Mouse (Mus musculus) adrenal gland (tissue): ENCODE results near the gene Gm29666.

Experiments
- intact Hi-C: fragments of 180-260 bp; cut with DNase I; formaldehyde crosslinking; loops from one replicate; pipeline ENCODE4 v1.15.1; 2025
- long read RNA-seq, 2 experiments: library from polyadenylated mRNA; unstranded; transcript quantifications; one replicate each; pipeline ENCODE4 v2.0.0; 2020; ENCODE audit warnings: borderline replicate concordance in 1 of 2; ENCODE audit not compliant: insufficient replicate concordance in 1 of 2

Gm29666 gene
- long read RNA-seq, experiment 1, result 0 reads
- long read RNA-seq, experiment 2, result 0 reads

GRCm38 (mm10) chr15:84919938-84920337 lies at the start of gene Gm29666:
Gene Gm29666, minus strand, starts transcription at chr15:84920038.
- intact Hi-C loops, result no loop called here

GRCm38 (mm10) chr15:84968534-84968933 lies 48.7 kb upstream of the Gm29666 start:
- intact Hi-C loops, result no loop called here

GRCm38 (mm10) chr15:84965575-84966360 lies 45.9 kb upstream of the Gm29666 start:
- intact Hi-C loops, result no loop called here

- intact Hi-C loops, result no loop called here
These were observed 44.9 kb upstream of the Gm29666 start for GRCm38 (mm10) chr15:84964771-84965170.

DNA sequence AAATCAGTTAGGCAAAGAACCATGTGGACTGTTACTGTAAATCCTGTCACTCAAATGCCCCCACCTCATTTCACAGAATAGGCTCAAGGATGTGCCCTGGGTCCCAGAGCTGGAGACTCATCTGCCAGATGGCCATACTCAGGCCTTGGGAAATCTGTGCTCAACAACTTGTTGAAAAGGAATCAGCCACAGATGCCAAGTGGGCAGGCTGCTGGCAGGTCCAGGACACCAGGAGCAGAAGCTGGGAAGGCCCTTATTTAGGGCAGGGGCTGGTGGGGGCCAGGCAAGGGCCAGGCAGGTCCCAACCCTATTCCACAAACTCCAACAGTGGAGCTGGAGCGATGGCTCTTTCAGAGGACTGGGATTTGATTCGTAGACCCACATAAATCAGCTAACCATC lies 42.7 kb upstream of the Gm29666 start:
- intact Hi-C loops, result no loop called here

GRCm38 (mm10) chr15:84960692-84961091 lies 40.9 kb upstream of the Gm29666 start:
- intact Hi-C loops, result no loop called here

DNA sequence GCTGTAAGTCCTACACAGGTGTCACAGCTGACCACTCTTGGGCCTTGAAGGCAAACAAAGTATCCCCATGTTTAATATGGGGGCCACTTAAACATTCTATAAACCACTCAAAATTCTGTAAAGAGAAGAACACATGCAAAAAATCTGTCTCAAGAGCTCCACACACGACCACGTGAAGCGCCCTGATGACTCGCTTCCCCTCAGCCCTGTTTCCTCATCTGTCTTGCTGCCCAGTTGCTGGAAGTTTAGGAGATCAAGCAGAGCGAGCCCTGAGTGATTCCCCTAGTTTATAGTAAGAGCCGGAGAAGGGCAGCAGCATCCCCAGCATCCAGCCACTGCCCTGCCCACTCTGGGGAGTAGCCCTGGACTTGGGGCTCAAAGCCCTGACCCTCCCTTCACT lies 40.1 kb upstream of the Gm29666 start:
- intact Hi-C loops, result no loop called here

GRCm38 (mm10) chr15:84958331-84958730 lies 38.5 kb upstream of the Gm29666 start:
- intact Hi-C loops, result no loop called here

DNA sequence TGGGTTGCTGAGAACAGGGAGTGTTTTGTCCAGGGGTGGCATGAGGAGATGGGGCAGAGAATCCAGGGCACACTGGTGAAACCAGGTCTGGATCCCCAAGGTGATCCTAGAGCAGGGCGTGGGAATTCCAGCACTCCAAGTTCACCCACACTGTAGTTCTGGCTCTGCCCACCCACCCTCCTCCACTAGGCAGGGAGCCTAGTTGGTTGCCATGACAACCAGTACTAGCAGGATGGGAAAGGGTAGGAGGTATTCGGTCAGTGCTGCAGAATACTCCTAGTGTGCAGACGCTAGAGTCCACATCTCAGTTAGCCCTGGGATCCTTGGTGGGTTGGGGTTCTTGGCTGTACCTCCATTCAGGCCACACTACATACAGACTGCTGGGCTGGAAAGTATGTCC lies 38.0 kb upstream of the Gm29666 start:
- intact Hi-C loops, result no loop called here

- intact Hi-C loops, result no loop called here
These were observed 33.4 kb upstream of the Gm29666 start for GRCm38 (mm10) chr15:84953259-84953658.

GRCm38 (mm10) chr15:84950053-84950452 lies 30.2 kb upstream of the Gm29666 start:
- intact Hi-C loops, result no loop called here

- intact Hi-C loops, result no loop called here
These were observed 29.2 kb upstream of the Gm29666 start for GRCm38 (mm10) chr15:84948990-84949389.

DNA sequence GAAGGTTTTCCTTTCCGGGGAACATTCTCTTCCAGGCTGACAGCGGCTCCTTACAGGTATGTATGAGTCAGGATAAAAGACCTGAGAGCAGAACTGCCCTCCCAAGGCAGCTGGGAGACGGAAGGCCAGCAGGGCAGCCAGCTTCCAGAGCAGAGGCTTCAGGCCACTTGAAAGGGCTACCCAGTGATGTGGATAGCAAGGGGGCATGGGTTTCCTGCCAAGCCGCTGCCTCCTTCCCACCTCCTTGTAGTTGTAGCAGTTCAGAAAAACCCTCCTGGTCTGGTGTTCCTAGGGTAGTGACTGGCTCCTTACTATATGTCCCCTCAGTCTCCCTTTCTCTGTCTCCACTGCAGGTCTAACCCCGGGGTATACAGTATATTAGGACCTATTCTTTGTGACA lies 24.5 kb upstream of the Gm29666 start:
- intact Hi-C loops, result no loop called here

DNA sequence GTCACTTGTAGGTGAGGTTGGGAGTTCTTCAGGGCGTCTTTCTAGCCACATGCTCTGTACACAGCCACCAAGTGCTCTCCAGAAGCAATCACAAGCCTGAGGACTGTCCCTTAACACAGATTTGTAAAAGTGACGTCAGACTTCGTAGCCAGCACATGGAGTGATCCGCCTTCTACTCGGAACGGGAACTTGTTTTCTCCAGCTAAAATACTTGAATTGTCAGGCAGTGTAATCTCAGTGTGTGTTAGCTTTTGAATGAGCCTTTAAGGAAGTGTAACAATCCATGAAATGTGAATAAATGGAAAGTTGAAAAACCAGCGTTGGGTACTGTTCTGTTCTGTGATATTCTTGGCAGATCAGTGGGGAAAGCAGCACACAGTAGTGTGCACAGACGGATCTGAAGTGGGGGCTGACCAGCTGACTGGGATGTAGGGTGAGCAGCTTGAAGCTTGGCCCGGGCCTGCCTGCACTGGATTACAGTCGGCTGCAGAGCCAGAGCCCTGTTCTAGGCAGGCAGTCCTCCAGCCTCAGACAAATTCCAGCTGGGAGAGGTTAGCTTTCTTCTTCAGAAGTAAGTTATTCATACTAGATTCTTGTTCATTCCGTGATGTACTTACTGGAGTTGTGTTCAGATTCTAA lies 22.9 kb upstream of the Gm29666 start:
- intact Hi-C loops, result no loop called here

GRCm38 (mm10) chr15:84940102-84940501 lies 20.3 kb upstream of the Gm29666 start:
- intact Hi-C loops, result no loop called here

- intact Hi-C loops, result loop anchor here (10.0 kb wide), 1 partner anchor 140 kb away; no protein-coding TSS in a partner anchor
These were observed 15.1 kb upstream of the Gm29666 start for GRCm38 (mm10) chr15:84934901-84935300.

DNA sequence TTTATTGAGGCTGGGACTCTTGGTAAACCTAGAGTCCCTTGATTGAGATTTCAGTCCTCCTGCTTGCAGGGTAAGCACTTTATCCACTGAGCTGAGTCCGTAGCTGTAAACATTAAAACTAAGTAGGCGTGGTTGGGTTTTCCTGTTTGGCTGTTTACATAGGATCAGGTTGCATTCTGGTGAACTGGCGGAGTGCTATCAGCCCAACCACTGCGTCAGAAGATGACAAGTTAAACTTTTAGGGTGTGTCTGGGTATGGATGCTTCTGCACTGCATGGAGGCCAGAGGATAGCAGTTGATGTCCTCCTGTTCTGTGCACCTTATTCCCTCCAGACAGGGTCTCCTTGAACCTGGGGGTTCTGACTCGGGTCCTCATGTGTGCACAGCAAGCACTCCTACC lies 12.5 kb upstream of the Gm29666 start:
- intact Hi-C loops, result loop anchor here (10.0 kb wide), 1 partner anchor 142 kb away; no protein-coding TSS in a partner anchor

GRCm38 (mm10) chr15:84925495-84926018 lies 5.7 kb upstream of the Gm29666 start:
- intact Hi-C loops, result loop anchor here (5.0 kb wide), 1 partner anchor 62 kb away; the partner anchor contains the start of gene 5031439G07Rik

- intact Hi-C loops, result loop anchor here (5.0 kb wide), 1 partner anchor 62 kb away; the partner anchor contains the start of gene 5031439G07Rik
These were observed 5.0 kb upstream of the Gm29666 start for GRCm38 (mm10) chr15:84924781-84925315.

GRCm38 (mm10) chr15:84923508-84924181 lies 3.8 kb upstream of the Gm29666 start:
- intact Hi-C loops, result no loop called here

DNA sequence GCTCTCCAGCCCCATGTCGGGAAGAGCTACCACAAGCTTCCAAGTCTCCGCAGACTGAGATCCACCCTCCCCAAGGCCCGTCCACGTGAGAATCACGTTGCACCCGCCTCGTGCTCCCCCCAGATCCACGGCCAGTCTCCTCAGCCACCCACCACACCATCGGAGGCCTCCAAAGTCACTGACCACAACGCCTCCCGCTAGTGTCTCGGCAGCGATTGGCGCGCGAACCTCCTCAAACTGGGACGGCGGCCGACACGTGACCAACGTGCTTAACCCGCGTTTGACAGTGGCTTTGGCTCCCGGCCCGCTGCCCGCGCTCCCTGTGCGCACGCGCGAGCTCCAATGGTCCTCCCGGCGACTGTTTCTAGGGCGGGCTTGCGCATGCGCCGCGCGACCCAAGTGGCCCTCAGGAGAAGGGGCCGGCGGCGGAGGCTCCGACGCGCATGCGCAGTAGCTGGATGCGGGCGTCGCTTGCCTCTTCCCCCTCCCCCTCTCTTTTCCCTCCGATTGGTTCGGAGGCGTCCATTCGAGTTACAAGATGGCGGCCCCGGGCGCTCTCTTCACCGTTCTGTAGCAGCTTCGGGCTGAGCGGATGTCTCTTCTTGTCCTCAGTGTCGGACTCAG lies 3.2 kb upstream of the Gm29666 start, which contains the start of gene Nup50:
Nup50 (plus strand) TSS at position 528 of the 624 bp plus-strand sequence.
- intact Hi-C loops, result no loop called here
